Mouse (Mus musculus): ENCODE measurements around the gene 2010005H15Rik.
"Not testable (repeated sequence)": the region's sequence is repeated elsewhere in the genome, so short reads cannot be mapped to it uniquely, and the experiment has no call there.

2010005H15Rik gene

GRCm38 (mm10) chr16:36221168-36221567 is at the start of gene 2010005H15Rik:
TSS of gene 2010005H15Rik (plus strand) at chr16:36221468.
- not testable (repeated sequence) for DNase-seq (ENCODE audit: extremely low read depth, low read depth, low spot score)

GRCm38 (mm10) chr16:36176108-36176507 is 45.2 kb upstream of the 2010005H15Rik start:
- no peak for DNase-seq (ENCODE audit: extremely low read depth, low read depth, low spot score)

- no peak for DNase-seq (ENCODE audit: extremely low read depth, low read depth, low spot score)
Observed at GRCm38 (mm10) chr16:36179910-36180309, 41.4 kb upstream of the 2010005H15Rik start.

- DNase-seq (ENCODE audit: extremely low read depth, low read depth, low spot score): not testable (repeated sequence)
Observed at GRCm38 (mm10) chr16:36183912-36184311, 37.4 kb upstream of the 2010005H15Rik start, which contains the start of gene Gm5483. TSS of gene Gm5483 (plus strand) at chr16:36184212.

GRCm38 (mm10) chr16:36199226-36199625 is 22.0 kb upstream of the 2010005H15Rik start:
- no peak for DNase-seq (ENCODE audit: extremely low read depth, low read depth, low spot score)

GRCm38 (mm10) chr16:36203846-36204245 is 17.4 kb upstream of the 2010005H15Rik start:
- DNase-seq (ENCODE audit: extremely low read depth, low read depth, low spot score): no peak

- DNase-seq (ENCODE audit: extremely low read depth, low read depth, low spot score): not testable (repeated sequence)
Observed at GRCm38 (mm10) chr16:36205684-36206083, 15.6 kb upstream of the 2010005H15Rik start.

GRCm38 (mm10) chr16:36209967-36210453 is 11.3 kb upstream of the 2010005H15Rik start, which contains the start of gene Gm5416:
TSS of gene Gm5416 (plus strand) at chr16:36210403.
- DNase-seq (ENCODE audit: extremely low read depth, low read depth, low spot score): no peak

- DNase-seq (ENCODE audit: extremely low read depth, low read depth, low spot score): not testable (repeated sequence)
Observed at GRCm38 (mm10) chr16:36260585-36260984, 39.3 kb downstream of the 2010005H15Rik start.

- DNase-seq (ENCODE audit: extremely low read depth, low read depth, low spot score): not testable (repeated sequence)
Observed at GRCm38 (mm10) chr16:36276796-36277195, 55.5 kb downstream of the 2010005H15Rik start, which contains the start of gene Stfa1. TSS of gene Stfa1 (plus strand) at chr16:36276951.

- no peak for DNase-seq (ENCODE audit: extremely low read depth, low read depth, low spot score)
Observed at GRCm38 (mm10) chr16:36289140-36289539, 67.9 kb downstream of the 2010005H15Rik start.
